Mouse (Mus musculus) bone marrow, adult 2 months (tissue): ENCODE results near the gene Cma2.

Source experiments
- CTCF ChIP-seq: fragments of 200-500 bp; IDR thresholded peaks from 2 replicates; pipeline ENCODE4 v1.5.1; 2011; ENCODE audit warnings: low read length, control low read depth; ENCODE audit not compliant: control insufficient read depth, insufficient read depth
- POLR2A ChIP-seq: fragments of 200-500 bp; IDR thresholded peaks from 2 replicates; pipeline ENCODE4 v1.6.1; 2011; ENCODE audit warnings: low read depth, mild to moderate bottlenecking, control low read depth, low read length, borderline replicate concordance; ENCODE audit not compliant: control insufficient read depth

DNA sequence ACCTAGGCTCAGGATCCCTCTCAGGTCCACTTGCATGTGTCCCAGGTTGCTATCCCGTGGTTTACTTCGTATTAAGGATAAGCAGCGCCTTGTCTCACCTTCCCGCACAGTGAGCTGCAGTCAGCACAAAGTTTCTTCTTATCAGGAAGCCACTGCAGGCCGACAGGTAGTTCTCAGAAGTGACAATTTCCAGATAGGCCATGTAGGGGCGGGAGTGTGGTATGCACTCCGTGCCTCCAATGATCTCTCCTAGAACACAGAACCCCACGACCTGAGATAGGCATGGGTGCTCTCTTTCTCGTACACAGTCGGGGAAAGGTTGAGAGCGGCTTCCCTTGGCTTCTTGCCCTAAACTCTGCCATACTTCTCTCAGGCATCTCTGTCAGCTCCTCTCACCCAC, 7.2 kb upstream of the Cma2 start:
- TF ChIP-seq CTCF, result no peak
- no peak for TF ChIP-seq POLR2A
